Mouse (Mus musculus) spleen, postnatal 14 days (tissue): ENCODE results near the gene Cnih1.
A peak's percentile ranks its signal among the peaks of the same experiment; 100 is the strongest.
"Not testable (repeated sequence)": the region's sequence is repeated elsewhere in the genome, so short reads cannot be mapped to it uniquely, and the experiment has no call there.

Experiments used
- DNase-seq, 2 experiments: peaks; one replicate each; pipeline ENCODE4 v3.0.0; 2021 to 2022; ENCODE audit warnings: low spot score in 2 of 2

Cnih1 gene

DNA sequence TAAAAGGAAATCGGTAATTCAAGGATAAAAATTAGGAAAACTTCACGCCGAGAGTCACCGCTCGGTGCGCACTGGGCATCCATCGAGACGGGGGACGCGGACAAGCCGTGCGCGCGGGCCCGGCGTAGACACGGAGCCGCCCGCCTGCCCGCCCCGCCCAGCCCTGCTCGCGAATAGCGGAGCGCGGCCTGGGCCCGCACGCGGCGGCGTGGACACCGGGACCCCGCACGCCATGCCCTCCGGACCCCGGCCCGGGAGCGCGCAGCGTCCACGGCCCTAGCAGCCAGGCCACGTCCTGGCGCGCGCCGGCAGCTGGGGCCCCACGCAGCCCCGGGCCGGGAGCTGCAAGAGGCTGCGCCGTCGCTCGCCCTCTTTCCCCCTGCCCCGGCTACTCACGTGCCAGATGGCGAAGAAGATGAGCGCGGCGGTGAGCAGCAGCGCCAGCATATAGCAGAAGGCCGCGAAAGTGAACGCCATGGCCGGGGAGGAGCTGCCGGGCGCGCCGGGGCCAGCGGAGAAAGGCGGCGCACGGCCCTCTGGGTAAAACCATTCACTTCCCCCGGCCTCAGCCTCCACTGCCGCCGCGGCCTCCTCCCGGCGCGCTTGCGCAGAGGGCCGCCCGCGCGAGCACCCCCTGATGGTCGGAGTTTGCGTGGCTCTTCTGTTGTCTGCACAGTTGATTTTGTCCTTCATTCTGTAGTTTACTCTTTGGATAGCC lies at the start of gene Cnih1:
Cnih1 (minus strand) TSS at position 625 of the 718 bp plus-strand sequence.
- peak; percentile 86 to 90 for DNase-seq

- DNase-seq: no peak
Observed at GRCm38 (mm10) chr14:46832354-46833272, 44.4 kb upstream of the Cnih1 start.

DNA sequence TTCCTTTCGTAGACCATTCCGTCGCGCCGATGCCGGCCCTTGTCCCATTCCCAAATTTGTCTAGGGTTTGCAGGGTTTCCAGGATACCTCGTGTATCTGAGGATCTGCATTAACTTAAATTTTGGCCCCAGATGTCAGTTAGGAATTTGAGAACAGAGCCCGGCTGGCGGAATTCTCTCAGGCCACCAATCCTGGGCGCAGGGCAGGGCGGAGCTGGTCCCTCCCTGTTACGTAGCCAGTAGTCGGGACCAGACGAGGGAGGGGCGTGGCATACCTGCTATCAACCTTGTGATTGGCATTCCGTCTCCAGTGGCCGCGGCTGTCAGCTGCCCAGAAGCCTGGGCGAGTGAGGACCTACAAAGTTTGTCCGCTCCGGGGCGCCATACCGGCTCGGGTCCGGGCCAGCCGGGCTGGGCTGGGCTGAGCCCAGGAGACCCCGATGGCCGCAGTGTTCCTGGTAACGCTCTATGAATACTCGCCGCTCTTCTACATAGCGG lies 43.7 kb upstream of the Cnih1 start, which contains the start of gene Cgrrf1:
Cgrrf1 (plus strand) TSS at position 289 of the 497 bp plus-strand sequence.
- peak; percentile 93 for DNase-seq

GRCm38 (mm10) chr14:46831295-46831694 lies 43.1 kb upstream of the Cnih1 start:
- no peak for DNase-seq

GRCm38 (mm10) chr14:46827430-46827829 lies 39.2 kb upstream of the Cnih1 start:
- no peak for DNase-seq

DNA sequence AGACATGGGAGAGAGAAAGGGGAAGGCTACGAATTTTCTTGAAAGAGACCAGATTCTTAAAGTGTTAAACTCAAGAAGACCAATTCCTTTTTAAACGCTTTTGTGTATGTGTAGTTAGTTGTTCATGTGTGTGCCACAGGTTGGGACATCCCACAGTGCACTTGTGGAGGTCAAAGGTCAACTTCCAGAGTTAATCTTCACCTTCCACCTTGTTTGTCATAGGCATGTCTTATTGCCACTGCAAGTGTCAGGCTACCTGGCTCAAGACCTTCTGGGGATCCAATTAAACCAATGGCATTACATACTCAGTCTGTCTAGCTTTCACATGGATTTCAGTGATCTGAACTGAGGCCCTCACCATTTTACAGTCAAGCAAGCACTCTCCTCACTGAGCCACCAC lies 35.8 kb upstream of the Cnih1 start:
- no peak for DNase-seq

DNA sequence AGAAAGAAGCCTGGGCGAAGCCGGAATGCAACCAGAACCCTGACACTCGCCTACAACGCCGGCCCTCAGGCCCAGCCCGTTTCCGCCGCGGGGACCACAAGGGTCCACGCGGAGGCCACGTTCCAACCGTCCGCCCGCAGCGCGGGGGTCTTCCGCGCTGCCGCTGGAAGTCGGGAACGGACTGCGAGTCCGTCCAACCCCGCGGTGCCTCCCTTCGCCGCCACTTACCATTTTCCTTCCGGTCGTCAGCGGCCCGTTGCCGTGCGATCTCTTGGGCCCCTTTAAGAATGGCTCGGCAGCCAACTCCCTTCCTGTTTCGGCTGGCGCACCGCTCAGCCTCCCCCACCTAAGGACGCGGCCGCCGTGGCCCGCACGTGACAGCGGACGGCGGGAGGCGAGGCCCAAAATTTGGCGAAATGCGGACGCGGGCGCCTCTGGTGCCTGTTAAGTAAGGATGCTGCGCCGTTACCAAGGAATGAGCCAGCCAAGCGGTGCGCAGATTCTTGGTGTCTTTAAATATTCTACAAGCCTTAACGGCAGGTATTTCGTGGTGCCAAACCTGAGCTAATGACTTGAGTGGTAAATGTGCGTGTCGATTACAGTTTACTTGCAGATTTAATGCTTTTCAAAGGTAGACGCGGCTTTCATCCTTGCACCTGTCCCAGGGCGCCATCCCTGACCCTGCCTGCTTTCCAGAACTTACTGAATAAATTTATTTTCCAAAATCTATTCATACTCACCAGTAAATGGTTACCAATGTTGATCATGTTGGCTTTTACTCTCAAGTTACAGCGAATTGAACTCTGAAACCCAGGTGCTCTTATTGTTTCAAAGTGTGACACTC lies 33.9 kb upstream of the Cnih1 start, which contains the start of gene Gmfb:
Gmfb (minus strand) TSS at position 370 of the 844 bp plus-strand sequence.
- DNase-seq: peak; percentile 89 to 96

- no peak for DNase-seq
Observed at GRCm38 (mm10) chr14:46821271-46821872, 33.2 kb upstream of the Cnih1 start.

- DNase-seq: not testable (repeated sequence)
Observed at GRCm38 (mm10) chr14:46819961-46820360, 31.8 kb upstream of the Cnih1 start.

GRCm38 (mm10) chr14:46818743-46819142 lies 30.5 kb upstream of the Cnih1 start:
- DNase-seq: no peak

GRCm38 (mm10) chr14:46816916-46817622 lies 28.9 kb upstream of the Cnih1 start:
- no peak for DNase-seq

DNA sequence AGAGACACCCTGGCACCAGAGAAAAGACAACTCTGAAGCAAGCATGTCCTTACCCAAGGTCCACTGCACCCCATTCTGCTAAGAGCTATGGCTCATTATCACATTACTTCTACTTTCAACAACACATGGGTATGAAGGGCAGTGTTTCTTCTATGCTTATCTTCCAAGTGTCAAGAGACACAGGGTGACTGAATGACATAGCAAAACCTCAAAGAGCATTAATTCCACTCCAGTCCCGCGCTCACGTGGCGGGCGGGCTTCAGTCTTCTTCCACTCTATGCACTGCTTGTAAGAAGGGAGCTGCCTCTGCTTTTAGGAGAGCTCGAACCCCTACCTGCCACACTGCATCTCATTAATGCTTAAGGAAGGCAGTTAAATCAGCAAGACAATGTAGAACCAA lies 27.4 kb upstream of the Cnih1 start:
- DNase-seq: no peak

DNA sequence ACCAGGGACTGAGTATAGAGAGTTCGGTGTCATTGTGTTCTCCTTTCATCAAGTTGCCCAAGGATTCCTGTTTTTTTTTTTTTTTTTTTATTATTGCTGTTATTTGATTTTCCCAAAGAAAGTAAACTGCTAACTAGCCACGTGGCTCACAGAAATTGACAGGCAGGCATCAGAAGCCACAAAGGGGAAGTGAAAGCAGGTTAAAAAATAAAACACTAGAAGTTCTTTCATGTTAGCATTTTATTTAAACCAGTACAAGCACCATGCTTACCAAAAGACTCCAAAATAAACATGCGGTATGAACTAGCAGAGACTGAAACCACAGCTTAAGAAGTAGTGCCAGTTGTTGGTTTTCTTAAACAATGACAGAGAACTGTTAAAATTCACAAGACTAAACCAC lies 19.7 kb upstream of the Cnih1 start:
- no peak for DNase-seq

- no peak for DNase-seq
Observed at GRCm38 (mm10) chr14:46806186-46806585, 18.0 kb upstream of the Cnih1 start.

- DNase-seq: no peak
Observed at GRCm38 (mm10) chr14:46803791-46804190, 15.6 kb upstream of the Cnih1 start.

GRCm38 (mm10) chr14:46803259-46803658 lies 15.0 kb upstream of the Cnih1 start:
- no peak for DNase-seq

- DNase-seq: peak in 1 of 2 experiments; percentile 47
Observed at GRCm38 (mm10) chr14:46800684-46801345, 12.6 kb upstream of the Cnih1 start.

DNA sequence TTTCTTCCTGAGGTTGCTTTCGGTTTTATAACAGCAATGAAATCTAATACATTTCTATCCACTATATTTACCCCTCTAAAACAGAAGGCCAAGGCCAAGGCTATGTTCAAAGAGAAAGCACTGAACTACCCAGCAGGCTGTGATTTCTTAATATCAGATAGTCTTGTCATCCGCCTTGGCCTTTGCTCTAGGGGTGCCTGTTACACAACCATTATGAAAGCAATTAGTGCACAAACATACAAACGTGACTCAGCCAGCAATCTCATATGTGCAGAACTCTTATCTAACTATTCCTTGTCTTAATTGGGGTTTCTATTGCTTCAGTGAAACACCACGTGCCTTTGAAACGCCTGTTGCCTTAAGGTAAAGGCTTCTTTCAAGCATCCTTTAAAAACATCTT lies 5.9 kb upstream of the Cnih1 start:
- DNase-seq: no peak

DNA sequence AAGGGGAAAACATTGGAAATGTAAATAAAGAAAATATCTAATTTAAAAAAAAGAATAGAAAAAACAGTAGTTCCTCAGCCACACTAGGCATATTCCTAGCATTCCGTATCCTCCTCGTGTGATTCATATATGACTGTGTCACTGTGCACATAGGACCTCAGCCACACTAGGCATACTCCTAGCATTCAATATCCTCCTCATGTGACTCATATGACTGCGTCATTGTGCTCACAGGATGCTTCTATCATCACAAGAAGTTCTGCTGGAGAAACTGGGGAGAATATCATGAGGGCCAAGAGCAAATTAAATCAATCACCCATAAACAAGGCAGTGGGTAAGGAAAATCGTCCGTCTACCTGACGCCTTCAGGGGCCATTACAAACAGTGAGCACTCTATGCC lies 2.5 kb upstream of the Cnih1 start:
- no peak for DNase-seq

DNA sequence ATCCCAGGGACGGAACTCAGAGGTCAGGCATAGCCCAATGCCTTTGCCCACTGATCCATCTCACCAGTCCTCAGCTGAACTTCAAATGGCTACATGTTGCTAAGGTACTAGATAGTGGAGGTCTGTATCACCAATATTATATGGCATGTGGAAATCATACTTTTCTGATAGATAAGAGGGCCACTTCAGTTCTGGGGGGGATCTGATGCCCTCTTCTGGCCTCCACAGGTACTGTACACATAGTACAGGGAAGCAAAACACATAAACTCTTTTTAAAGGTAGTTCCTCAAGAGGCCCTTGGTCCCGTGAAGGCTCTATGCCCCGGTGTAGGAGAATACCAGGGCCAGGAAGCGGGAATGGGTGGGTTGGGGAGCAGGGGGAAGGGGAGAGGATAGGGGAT lies 2.1 kb upstream of the Cnih1 start:
- peak in 1 of 2 experiments; percentile 37 for DNase-seq
